Mouse (Mus musculus) lung, postnatal 0 days (tissue): Measurements from ENCODE around the gene Stac.

Source experiments
- CTCF ChIP-seq: IDR thresholded peaks from 2 replicates; pipeline ENCODE4 v1.5.1; 2016; ENCODE audit warnings: antibody characterized with exemption, mild to moderate bottlenecking
- EP300 ChIP-seq: IDR thresholded peaks from 2 replicates; pipeline ENCODE4 v1.6.1; 2016; ENCODE audit warnings: antibody characterized with exemption, mild to moderate bottlenecking, control low read depth

DNA sequence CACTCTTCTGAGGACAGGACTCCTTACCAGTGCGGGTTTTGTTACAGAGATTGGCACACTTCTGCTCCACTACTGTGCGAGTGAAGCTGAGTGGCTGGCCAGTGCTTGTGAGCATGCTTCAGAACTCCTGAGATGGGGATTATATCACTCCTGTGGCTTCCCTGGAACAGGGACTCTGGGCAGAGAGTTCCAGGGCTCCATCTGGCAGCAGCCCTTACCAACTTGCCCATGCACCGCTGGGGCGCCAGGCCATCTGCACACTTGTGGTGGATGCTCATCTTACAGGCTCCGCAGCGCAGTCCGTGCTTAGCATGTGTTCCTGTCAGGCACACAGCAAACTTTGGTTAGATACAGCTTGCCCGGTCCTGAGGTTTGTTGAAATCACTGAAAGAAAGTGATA is 83.5 kb downstream of the Stac start:
- no peak for TF ChIP-seq CTCF
- TF ChIP-seq EP300, result no peak
